Mouse (Mus musculus) bone marrow macrophage, adult 2 months (primary cell): ENCODE measurements around the gene F10.

Experiments used
- CTCF ChIP-seq: IDR thresholded peaks from 2 replicates; pipeline ENCODE4 v1.5.1; 2012; ENCODE audit warnings: low read depth, mild to moderate bottlenecking, low read length, moderate library complexity
- POLR2A ChIP-seq: IDR thresholded peaks from 2 replicates; pipeline ENCODE4 v1.6.1; 2012; ENCODE audit warnings: mild to moderate bottlenecking, low read depth, low read length, borderline replicate concordance

DNA sequence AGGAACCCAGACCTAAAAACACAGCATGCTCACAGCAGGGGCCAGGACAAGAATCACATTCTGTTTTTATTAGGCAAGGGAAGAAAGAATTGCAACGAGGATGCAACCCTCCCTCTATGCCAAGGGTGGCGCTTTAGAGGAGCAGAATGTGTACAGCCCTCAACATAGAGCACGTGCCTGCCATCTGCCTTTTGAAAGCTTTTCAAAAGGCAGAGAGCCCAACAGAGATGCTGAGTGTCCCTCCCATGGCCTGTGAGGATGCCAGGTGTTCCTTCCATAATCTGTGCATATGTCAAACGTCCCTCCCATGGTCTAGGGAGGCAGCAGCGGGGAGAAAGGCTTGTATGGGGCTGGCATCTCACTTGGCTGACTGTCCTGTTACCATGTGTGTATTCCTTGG lies 10.5 kb downstream of the F10 start:
- TF ChIP-seq CTCF (no peak), POLR2A (no peak)
